Mouse (Mus musculus) G1E (cell line): ENCODE measurements around the gene Ctdspl.

Experiments used
- CTCF ChIP-seq: IDR thresholded peaks from 2 replicates; pipeline ENCODE4 v1.5.1; 2012; ENCODE audit warnings: low read depth, low read length, inconsistent platforms, mixed read lengths
- GATA1 ChIP-seq: IDR thresholded peaks from 2 replicates; pipeline ENCODE4 v1.6.1; 2012; ENCODE audit warnings: borderline replicate concordance, low read length, inconsistent platforms, mixed read lengths
- GATA2 ChIP-seq: IDR thresholded peaks from 2 replicates; pipeline ENCODE4 v1.6.1; 2012; ENCODE audit warnings: low read depth, low read length, inconsistent platforms, borderline replicate concordance
- POLR2AphosphoS5 ChIP-seq: IDR thresholded peaks from 2 replicates; pipeline ENCODE4 v1.6.1; 2012; ENCODE audit warnings: low read depth, low read length, inconsistent platforms; ENCODE audit not compliant: insufficient replicate concordance
- TAL1 ChIP-seq: conservative IDR thresholded peaks from 2 replicates; pipeline ENCODE4 v1.6.1; 2012; ENCODE audit warnings: low read depth, low read length, inconsistent platforms, mixed read lengths

DNA sequence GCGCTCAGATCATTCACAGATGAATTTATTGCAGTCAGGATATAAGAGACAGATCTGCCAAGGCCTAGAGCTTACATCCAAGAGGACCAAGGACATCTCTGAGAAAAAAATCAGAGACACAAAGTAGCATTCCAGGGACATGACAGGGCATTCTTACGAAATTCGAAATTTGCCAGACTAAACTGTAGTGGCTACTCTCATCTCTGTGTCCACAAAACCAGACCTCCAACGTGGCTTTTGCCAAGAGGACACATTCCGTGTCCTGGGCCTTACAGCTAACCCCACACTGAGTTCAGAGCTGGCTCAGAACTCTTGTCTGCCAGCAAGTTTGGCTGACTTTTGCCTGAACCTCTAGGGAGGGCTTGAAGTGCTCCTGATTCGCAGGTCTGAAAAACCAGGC lies 40.5 kb upstream of the Ctdspl start:
- TF ChIP-seq CTCF (no peak), POLR2AphosphoS5 (no peak), TAL1 (no peak), GATA1 (no peak), GATA2 (no peak)
